Mouse (Mus musculus) forebrain, embryonic 16.5 days (tissue): ENCODE data around the gene Serpinb9b. TPM values are rescaled to one million over a fixed set of nuclear protein-coding genes. Genes with fewer than 3 reads are reported as not detected.

ENCODE experiments used
- ATAC-seq: fragments of 200-750 bp; cut with Nextera tagmentation; 2 replicates; pipeline ENCODE4 v1.8.0; 2017; ENCODE audit warnings: mild to moderate bottlenecking, moderate library complexity
- H3K27ac ChIP-seq: fragments of 300-500 bp; sonication (generic); 2 replicates; pipeline ENCODE4 v1.5.1; 2014; ENCODE audit warnings: low read length, control low read depth
- H3K27me3 ChIP-seq: fragments of 300-500 bp; sonication (generic); replicated peaks from 2 replicates; pipeline ENCODE4 v1.6.1; 2014; ENCODE audit warnings: low read length; ENCODE audit not compliant: control insufficient read depth, insufficient read depth
- H3K36me3 ChIP-seq: fragments of 300-500 bp; sonication (generic); 2 replicates; pipeline ENCODE4 v1.6.1; 2014; ENCODE audit not compliant: control insufficient read depth, insufficient read depth
- H3K4me1 ChIP-seq: fragments of 300-500 bp; sonication (generic); replicated peaks from 2 replicates; pipeline ENCODE4 v1.6.1; 2014; ENCODE audit warnings: low read length; ENCODE audit not compliant: control insufficient read depth, insufficient read depth
- H3K4me2 ChIP-seq: fragments of 300-500 bp; sonication (generic); 2 replicates; pipeline ENCODE4 v1.6.1; 2014; ENCODE audit warnings: mild to moderate bottlenecking, low read length, control low read depth
- H3K4me3 ChIP-seq: fragments of 300-500 bp; sonication (generic); replicated peaks from 2 replicates; pipeline ENCODE4 v1.5.1; 2014; ENCODE audit warnings: mild to moderate bottlenecking, low read length, control low read depth
- H3K9ac ChIP-seq: fragments of 300-500 bp; sonication (generic); replicated peaks from 2 replicates; pipeline ENCODE4 v1.6.1; 2014; ENCODE audit warnings: low read depth, low read length, control low read depth
- H3K9me3 ChIP-seq: fragments of 300-500 bp; sonication (generic); 2 replicates; pipeline ENCODE4 v1.6.1; 2016; ENCODE audit warnings: low read length; ENCODE audit not compliant: control insufficient read depth
- WGBS: fragments of 180-500 bp; shearing (Covaris S2); extraction: QIAGEN DNeasy Blood & Tissue Kit; methylation state at CpG from one replicate; pipeline ENCODE4 v1.1.7; 2014; 5-methylcytosine and 5-hydroxymethylcytosine counted together
- polyA plus RNA-seq: library from polyadenylated mRNA; unstranded; fragments of >200 nt; fragmentation: Nextera tagmentation; extraction: Ambion mirVana; gene quantifications from 2 replicates; pipeline ENCODE4 v1.2.1, GENCODE M21; 2015

Gene Serpinb9b
- polyA plus RNA-seq, 1 experiment from 2014 or later, result 0.14 TPM

GRCm38 (mm10) chr13:33085695-33086432 is 58.6 kb downstream of the Serpinb9b start:
- no peak overlapping the region for H3K9ac ChIP-seq
- no peak overlapping the region for H3K4me3 ChIP-seq
- peak; percentile 95 for ATAC-seq
- peaks cover 18% of the 10 kb centered on the region for H3K4me1 ChIP-seq
- no peaks in the 10 kb centered on the region for H3K27me3 ChIP-seq
- H3K4me2 ChIP-seq, result peak overlapping the region; percentile 28
- H3K36me3 ChIP-seq, result no peaks in the 10 kb centered on the region
- no peaks in the 10 kb centered on the region for H3K9me3 ChIP-seq
- peak overlapping the region; percentile 85 for H3K27ac ChIP-seq

GRCm38 (mm10) chr13:33089566-33089965 is 62.4 kb downstream of the Serpinb9b start:
- no peak for ATAC-seq
- Histone ChIP-seq H3K9ac (no peak overlapping the region), H3K27ac (no peak overlapping the region), H3K4me2 (no peak overlapping the region), H3K4me3 (no peak overlapping the region), H3K27me3 (no peaks in the 10 kb centered on the region), H3K4me1 (peaks cover 15% of the 10 kb centered on the region), H3K36me3 (no peaks in the 10 kb centered on the region), H3K9me3 (no peaks in the 10 kb centered on the region)
- WGBS, result 80% methylated on average over 3 of the region's 3 CpGs

- ATAC-seq, result no peak
These were observed 63.3 kb downstream of the Serpinb9b start for GRCm38 (mm10) chr13:33090546-33090945.

GRCm38 (mm10) chr13:33091306-33091705 is 64.1 kb downstream of the Serpinb9b start:
- no peaks in the 10 kb centered on the region for H3K9me3 ChIP-seq
- no peak for ATAC-seq
- 0 out of 2 replicates have a peak, but pooled peaks cover under 1% of the 10 kb centered on the region for H3K4me1 ChIP-seq
- 96% methylated on average over 1 of the region's 1 CpGs for WGBS
- H3K36me3 ChIP-seq, result no peaks in the 10 kb centered on the region
- no peaks in the 10 kb centered on the region for H3K27me3 ChIP-seq
- H3K4me3 ChIP-seq, result no peak overlapping the region
- no peak overlapping the region for H3K27ac ChIP-seq
- no peak overlapping the region for H3K4me2 ChIP-seq
- no peak overlapping the region for H3K9ac ChIP-seq

More at GRCm38 (mm10) chr13:33090546-33090945, 63.3 kb downstream of the Serpinb9b start:
- no peaks in the 10 kb centered on the region for H3K36me3 ChIP-seq
- H3K9me3 ChIP-seq, result no peaks in the 10 kb centered on the region
- no peak overlapping the region for H3K9ac ChIP-seq
- no peak overlapping the region for H3K27ac ChIP-seq
- H3K4me3 ChIP-seq, result no peak overlapping the region
- 71% methylated on average over 1 of the region's 1 CpGs for WGBS
- H3K27me3 ChIP-seq, result no peaks in the 10 kb centered on the region
- H3K4me1 ChIP-seq, result peaks cover 5% of the 10 kb centered on the region
- H3K4me2 ChIP-seq, result no peak overlapping the region

Other genes with a start within 250 kb of the Serpinb9b start
- gene Mylk4, start 243.5 kb upstream of the Serpinb9b start, polyA plus RNA-seq, result not detected in 2 replicates
- gene Wrnip1, start 225.4 kb upstream of the Serpinb9b start, polyA plus RNA-seq, result 32.3 and 32.7 TPM in 2 replicates
- not detected in 2 replicates for gene D930007J09Rik, start 224.6 kb upstream of the Serpinb9b start, polyA plus RNA-seq
- gene Serpinb1a, start 176.2 kb upstream of the Serpinb9b start, polyA plus RNA-seq, result 1.5 and 1.6 TPM in 2 replicates
- gene Serpinb1c, start 129.2 kb upstream of the Serpinb9b start, polyA plus RNA-seq, result not detected in 2 replicates
- 1.1 and 1.2 TPM in 2 replicates for gene Serpinb6b, start 62.2 kb upstream of the Serpinb9b start, polyA plus RNA-seq
- gene Serpinb9, start 24.2 kb upstream of the Serpinb9b start, polyA plus RNA-seq, result 1.3 and 2.0 TPM in 2 replicates
- 2.2 and 3.3 TPM in 2 replicates for gene Serpinb1b, start 51.2 kb downstream of the Serpinb9b start, polyA plus RNA-seq
- not detected in 2 replicates for gene Serpinb9c, start 132.3 kb downstream of the Serpinb9b start, polyA plus RNA-seq
- not detected in 2 replicates for gene Serpinb9d, start 165.5 kb downstream of the Serpinb9b start, polyA plus RNA-seq
- gene Serpinb9e, start 222.2 kb downstream of the Serpinb9b start, polyA plus RNA-seq, result not detected in 2 replicates